Mouse (Mus musculus) midbrain, embryonic 14.5 days (tissue): Measurements from ENCODE around the gene Zfp775. TPM values are rescaled to one million over a fixed set of nuclear protein-coding genes. Genes with fewer than 3 reads are reported as not detected.

Source experiments
- ATAC-seq: fragments of 200-750 bp; cut with Nextera tagmentation; 2 replicates; pipeline ENCODE4 v1.8.0; 2017; ENCODE audit warnings: moderate number of reproducible peaks, moderate library complexity; ENCODE audit not compliant: low FRiP score, low TSS enrichment
- DNase-seq: peaks from one replicate; pipeline ENCODE4 v3.0.0-alpha.2; 2015
- H3K27ac ChIP-seq: fragments of 300-500 bp; sonication (generic); replicated peaks from 2 replicates; pipeline ENCODE4 v1.5.1; 2014; ENCODE audit warnings: mild to moderate bottlenecking, low read depth, low read length, moderate library complexity
- H3K27me3 ChIP-seq: fragments of 300-500 bp; sonication (generic); 2 replicates; pipeline ENCODE4 v1.6.1; 2014; ENCODE audit warnings: low read length, control low read depth, mixed read lengths; ENCODE audit not compliant: control insufficient read depth, insufficient read depth
- H3K36me3 ChIP-seq: fragments of 300-500 bp; sonication (generic); 2 replicates; pipeline ENCODE4 v1.6.1; 2014; ENCODE audit warnings: low read length, control low read depth; ENCODE audit not compliant: control insufficient read depth, insufficient read depth
- H3K4me1 ChIP-seq: fragments of 300-500 bp; sonication (generic); 2 replicates; pipeline ENCODE4 v1.6.1; 2014; ENCODE audit warnings: mild to moderate bottlenecking, antibody characterized with exemption, low read length, control low read depth; ENCODE audit not compliant: control insufficient read depth, insufficient read depth
- H3K4me2 ChIP-seq: fragments of 300-500 bp; sonication (generic); 2 replicates; pipeline ENCODE4 v1.6.1; 2014; ENCODE audit warnings: mild to moderate bottlenecking, low read length, moderate library complexity
- H3K4me3 ChIP-seq: fragments of 300-500 bp; sonication (generic); replicated peaks from 2 replicates; pipeline ENCODE4 v1.5.1; 2014; ENCODE audit warnings: low read depth, low read length
- H3K9ac ChIP-seq: fragments of 300-500 bp; sonication (generic); replicated peaks from 2 replicates; pipeline ENCODE4 v1.6.1; 2014; ENCODE audit warnings: mild to moderate bottlenecking, low read length, moderate library complexity
- H3K9me3 ChIP-seq: fragments of 300-500 bp; sonication (generic); 2 replicates; pipeline ENCODE4 v1.6.1; 2016; ENCODE audit warnings: low read length, control low read depth, mixed read lengths; ENCODE audit not compliant: control insufficient read depth
- WGBS: fragments of 180-500 bp; shearing (Covaris S2); extraction: QIAGEN DNeasy Blood & Tissue Kit; methylation state at CpG from one replicate; pipeline ENCODE4 v1.1.7; 2014; 5-methylcytosine and 5-hydroxymethylcytosine counted together
- polyA plus RNA-seq: library from polyadenylated mRNA; unstranded; fragments of >200 nt; fragmentation: Nextera tagmentation; extraction: Ambion mirVana; gene quantifications from 2 replicates; pipeline ENCODE4 v1.2.1, GENCODE M21; 2014

Gene Zfp775
- polyA plus RNA-seq, 1 experiment from 2014 or later, result 17.5 TPM

- no peak overlapping the region for H3K4me3 ChIP-seq
- H3K9ac ChIP-seq, result no peak overlapping the region
- H3K36me3 ChIP-seq, result no peaks in the 10 kb centered on the region
- H3K9me3 ChIP-seq, result no peaks in the 10 kb centered on the region
- H3K4me1 ChIP-seq, result no peaks in the 10 kb centered on the region
- no peak overlapping the region for H3K4me2 ChIP-seq
- 94% methylated on average over 9 of the region's 9 CpGs for WGBS
- no peak overlapping the region for H3K27ac ChIP-seq
- DNase-seq, result no peak
- H3K27me3 ChIP-seq, result no peaks in the 10 kb centered on the region
- ATAC-seq, result no peak
These were observed 63.6 kb downstream of the Zfp775 start for GRCm38 (mm10) chr6:48665471-48665870.

- Histone ChIP-seq H3K9me3 (no peaks in the 10 kb centered on the region), H3K4me3 (no peak overlapping the region), H3K4me2 (no peak overlapping the region), H3K4me1 (no peaks in the 10 kb centered on the region), H3K36me3 (no peaks in the 10 kb centered on the region), H3K27ac (no peak overlapping the region), H3K27me3 (no peaks in the 10 kb centered on the region), H3K9ac (no peak overlapping the region)
- DNase-seq (no peak), ATAC-seq (no peak)
- WGBS, result 74% methylated on average over 7 of the region's 7 CpGs
These were observed 64.3 kb downstream of the Zfp775 start for GRCm38 (mm10) chr6:48666159-48666586.

GRCm38 (mm10) chr6:48668022-48668421 lies 66.2 kb downstream of the Zfp775 start:
- Histone ChIP-seq H3K9ac (no peak overlapping the region), H3K4me3 (no peak overlapping the region), H3K9me3 (no peaks in the 10 kb centered on the region), H3K36me3 (no peaks in the 10 kb centered on the region), H3K27ac (no peak overlapping the region), H3K4me1 (no peaks in the 10 kb centered on the region), H3K27me3 (no peaks in the 10 kb centered on the region), H3K4me2 (no peak overlapping the region)
- no peak for DNase-seq
- ATAC-seq, result no peak

GRCm38 (mm10) chr6:48669446-48669969 lies 67.6 kb downstream of the Zfp775 start:
- no peak for DNase-seq
- no peaks in the 10 kb centered on the region for H3K4me1 ChIP-seq
- H3K27ac ChIP-seq, result no peak overlapping the region

More at GRCm38 (mm10) chr6:48669446-48669969, 67.6 kb downstream of the Zfp775 start:
- H3K36me3 ChIP-seq, result no peaks in the 10 kb centered on the region
- no peak overlapping the region for H3K9ac ChIP-seq
- no peak overlapping the region for H3K4me3 ChIP-seq
- H3K27me3 ChIP-seq, result no peaks in the 10 kb centered on the region
- no peak for ATAC-seq
- H3K9me3 ChIP-seq, result no peaks in the 10 kb centered on the region
- WGBS, result 75% methylated on average over 2 of the region's 2 CpGs
- H3K4me2 ChIP-seq, result no peak overlapping the region

Other genes with a start within 250 kb of the Zfp775 start
- 28.0 and 30.3 TPM in 2 replicates for gene Krba1, start 206.5 kb upstream of the Zfp775 start, polyA plus RNA-seq
- gene Zfp467, start 156.2 kb upstream of the Zfp775 start, polyA plus RNA-seq, result 31.1 and 38.8 TPM in 2 replicates
- 0.39 and 0.49 TPM in 2 replicates for gene Sspo, start 153.8 kb upstream of the Zfp775 start, polyA plus RNA-seq
- 190 and 241 TPM in 2 replicates for gene Atp6v0e2, start 64.4 kb upstream of the Zfp775 start, polyA plus RNA-seq
- 11.0 and 20.1 TPM in 2 replicates for gene Lrrc61, start 47.3 kb upstream of the Zfp775 start, polyA plus RNA-seq
- gene Rarres2, start 29.3 kb upstream of the Zfp775 start, polyA plus RNA-seq, result 1.5 and 3.6 TPM in 2 replicates
- gene Gm45021, start 12.5 kb upstream of the Zfp775 start, polyA plus RNA-seq, result not detected in 2 replicates
- gene Repin1, start 8.2 kb upstream of the Zfp775 start, polyA plus RNA-seq, result 44.3 and 47.0 TPM in 2 replicates
- gene Gm44965, start 8.1 kb upstream of the Zfp775 start, polyA plus RNA-seq, result 0.94 TPM in 1 of 2 replicates, not detected in the other
- 14.2 and 17.8 TPM in 2 replicates for gene AI854703, start 24.7 kb downstream of the Zfp775 start, polyA plus RNA-seq
- gene Gimap8, start 45.2 kb downstream of the Zfp775 start, polyA plus RNA-seq, result 0.17 and 0.32 TPM in 2 replicates
- gene Gimap9, start 74.1 kb downstream of the Zfp775 start, polyA plus RNA-seq, result 0.98 and 2.1 TPM in 2 replicates
- 0.63 and 1.4 TPM in 2 replicates for gene Gimap4, start 82.5 kb downstream of the Zfp775 start, polyA plus RNA-seq
- gene Gimap6, start 106.2 kb downstream of the Zfp775 start, polyA plus RNA-seq, result 3.9 and 8.0 TPM in 2 replicates
- gene Gm28053, start 116.5 kb downstream of the Zfp775 start, polyA plus RNA-seq, result 1.00 TPM in 1 of 2 replicates, not detected in the other
- not detected in 2 replicates for gene Gimap7, start 116.6 kb downstream of the Zfp775 start, polyA plus RNA-seq
- 2.8 and 5.2 TPM in 2 replicates for gene Gimap1, start 137.0 kb downstream of the Zfp775 start, polyA plus RNA-seq
- gene Gimap5, start 144.1 kb downstream of the Zfp775 start, polyA plus RNA-seq, result 0.71 and 0.78 TPM in 2 replicates
- gene Gimap3, start 168.8 kb downstream of the Zfp775 start, polyA plus RNA-seq, result not detected in 2 replicates
- 11.1 and 17.2 TPM in 2 replicates for gene Tmem176a, start 238.9 kb downstream of the Zfp775 start, polyA plus RNA-seq
- 89.8 and 96.7 TPM in 2 replicates for gene Tmem176b, start 239.4 kb downstream of the Zfp775 start, polyA plus RNA-seq